Mouse (Mus musculus) midbrain, embryonic 14.5 days (tissue): Measurements from ENCODE around the gene Slc25a10. TPM values are rescaled to one million over a fixed set of nuclear protein-coding genes. Genes with fewer than 3 reads are reported as not detected.

Experiments used
- ATAC-seq: fragments of 200-750 bp; cut with Nextera tagmentation; 2 replicates; pipeline ENCODE4 v1.8.0; 2017; ENCODE audit warnings: moderate number of reproducible peaks, moderate library complexity; ENCODE audit not compliant: low FRiP score, low TSS enrichment
- DNase-seq: peaks from one replicate; pipeline ENCODE4 v3.0.0-alpha.2; 2015
- H3K27ac ChIP-seq: fragments of 300-500 bp; sonication (generic); replicated peaks from 2 replicates; pipeline ENCODE4 v1.5.1; 2014; ENCODE audit warnings: mild to moderate bottlenecking, low read depth, low read length, moderate library complexity
- H3K27me3 ChIP-seq: fragments of 300-500 bp; sonication (generic); 2 replicates; pipeline ENCODE4 v1.6.1; 2014; ENCODE audit warnings: low read length, control low read depth, mixed read lengths; ENCODE audit not compliant: control insufficient read depth, insufficient read depth
- H3K36me3 ChIP-seq: fragments of 300-500 bp; sonication (generic); 2 replicates; pipeline ENCODE4 v1.6.1; 2014; ENCODE audit warnings: low read length, control low read depth; ENCODE audit not compliant: control insufficient read depth, insufficient read depth
- H3K4me1 ChIP-seq: fragments of 300-500 bp; sonication (generic); 2 replicates; pipeline ENCODE4 v1.6.1; 2014; ENCODE audit warnings: mild to moderate bottlenecking, antibody characterized with exemption, low read length, control low read depth; ENCODE audit not compliant: control insufficient read depth, insufficient read depth
- H3K4me2 ChIP-seq: fragments of 300-500 bp; sonication (generic); 2 replicates; pipeline ENCODE4 v1.6.1; 2014; ENCODE audit warnings: mild to moderate bottlenecking, low read length, moderate library complexity
- H3K4me3 ChIP-seq: fragments of 300-500 bp; sonication (generic); replicated peaks from 2 replicates; pipeline ENCODE4 v1.5.1; 2014; ENCODE audit warnings: low read depth, low read length
- H3K9ac ChIP-seq: fragments of 300-500 bp; sonication (generic); replicated peaks from 2 replicates; pipeline ENCODE4 v1.6.1; 2014; ENCODE audit warnings: mild to moderate bottlenecking, low read length, moderate library complexity
- H3K9me3 ChIP-seq: fragments of 300-500 bp; sonication (generic); 2 replicates; pipeline ENCODE4 v1.6.1; 2016; ENCODE audit warnings: low read length, control low read depth, mixed read lengths; ENCODE audit not compliant: control insufficient read depth
- WGBS: fragments of 180-500 bp; shearing (Covaris S2); extraction: QIAGEN DNeasy Blood & Tissue Kit; methylation state at CpG from one replicate; pipeline ENCODE4 v1.1.7; 2014; 5-methylcytosine and 5-hydroxymethylcytosine counted together
- polyA plus RNA-seq: library from polyadenylated mRNA; unstranded; fragments of >200 nt; fragmentation: Nextera tagmentation; extraction: Ambion mirVana; gene quantifications from 2 replicates; pipeline ENCODE4 v1.2.1, GENCODE M21; 2014

Gene Slc25a10
- 23.6 and 28.4 TPM in 2 replicates for polyA plus RNA-seq

DNA sequence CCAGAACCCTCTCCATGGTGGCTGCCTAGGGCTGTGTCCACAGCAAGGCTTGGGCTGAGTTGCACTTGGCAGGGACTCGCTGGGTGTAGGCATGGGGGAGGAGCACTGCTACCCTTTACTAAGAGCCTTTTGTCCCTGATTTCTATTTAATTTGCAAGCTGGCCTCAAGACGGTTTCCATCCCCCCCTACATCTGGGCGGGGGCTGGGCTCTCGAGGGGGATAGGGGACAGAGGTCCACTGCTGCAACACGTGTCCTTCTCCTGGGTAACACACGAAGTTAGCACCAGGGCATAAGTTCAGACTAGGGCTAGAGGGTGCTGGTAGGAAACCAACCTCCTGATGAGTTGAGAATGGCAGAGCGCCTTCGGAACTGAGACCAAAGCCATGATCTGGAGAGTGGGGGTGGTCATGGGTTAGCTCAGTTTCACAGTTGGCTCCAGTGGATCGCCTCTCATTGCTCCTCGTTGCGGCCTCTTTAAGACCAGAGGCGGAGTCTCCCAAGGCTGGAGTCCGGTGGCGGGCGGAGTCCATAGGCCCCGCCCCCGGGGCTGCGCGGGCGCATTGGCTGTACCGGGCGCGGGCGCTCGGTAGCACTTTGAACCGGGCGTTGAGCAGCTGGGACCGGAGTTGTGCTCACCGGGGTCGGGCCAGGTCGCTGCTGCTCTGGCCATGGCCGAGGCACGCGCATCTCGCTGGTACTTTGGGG is at the start of gene Slc25a10:
Gene Slc25a10, plus strand, starts transcription at position 524 of the 707 bp plus-strand sequence.
- Histone ChIP-seq H3K4me2 (peak within 1 kb of the TSS; percentile 97), H3K9ac (peak within 1 kb of the TSS; percentile 75), H3K4me1 (peaks cover 17% of the 10 kb centered on the region), H3K27me3 (no peaks in the 10 kb centered on the region), H3K4me3 (peak within 1 kb of the TSS; percentile 87), H3K9me3 (no peaks in the 10 kb centered on the region), H3K36me3 (peaks cover 48% of the 10 kb centered on the region), H3K27ac (peak within 1 kb of the TSS; percentile 72)
- ATAC-seq (peak; percentile 83), DNase-seq (peak; percentile 94)
- WGBS: under 1% methylated on average over 35 of the region's 35 CpGs

DNA sequence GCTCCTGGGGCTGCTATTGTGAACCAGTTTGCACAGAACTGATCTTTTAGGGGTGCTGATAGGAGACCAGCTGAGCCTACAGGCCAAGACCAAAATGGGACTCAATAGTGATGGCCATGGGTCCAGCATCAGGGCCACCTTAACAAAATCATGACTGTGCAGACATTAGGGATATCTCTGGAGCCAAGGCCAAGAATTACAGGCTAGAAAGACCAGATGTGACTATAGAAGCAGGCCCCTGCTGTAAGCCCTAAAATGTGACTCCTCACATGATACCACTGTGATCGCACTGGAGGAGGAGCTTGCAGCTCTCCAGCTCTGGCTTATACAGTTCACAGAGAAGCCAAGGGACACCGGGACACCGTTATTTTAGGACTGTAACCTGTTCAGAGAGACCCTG is 49.3 kb upstream of the Slc25a10 start, which contains the start of gene Tspan10:
Gene Tspan10, plus strand, starts transcription at position 301 of the 400 bp plus-strand sequence.
- Histone ChIP-seq H3K36me3 (no peaks in the 10 kb centered on the region), H3K4me2 (no peak within 1 kb of the TSS), H3K27ac (no peak within 1 kb of the TSS), H3K4me1 (no peaks in the 10 kb centered on the region), H3K9ac (no peak within 1 kb of the TSS), H3K27me3 (no peaks in the 10 kb centered on the region), H3K9me3 (no peaks in the 10 kb centered on the region), H3K4me3 (no peak within 1 kb of the TSS)
- no peak for ATAC-seq
- WGBS: 95% methylated on average over 3 of the region's 3 CpGs
- DNase-seq: no peak

DNA sequence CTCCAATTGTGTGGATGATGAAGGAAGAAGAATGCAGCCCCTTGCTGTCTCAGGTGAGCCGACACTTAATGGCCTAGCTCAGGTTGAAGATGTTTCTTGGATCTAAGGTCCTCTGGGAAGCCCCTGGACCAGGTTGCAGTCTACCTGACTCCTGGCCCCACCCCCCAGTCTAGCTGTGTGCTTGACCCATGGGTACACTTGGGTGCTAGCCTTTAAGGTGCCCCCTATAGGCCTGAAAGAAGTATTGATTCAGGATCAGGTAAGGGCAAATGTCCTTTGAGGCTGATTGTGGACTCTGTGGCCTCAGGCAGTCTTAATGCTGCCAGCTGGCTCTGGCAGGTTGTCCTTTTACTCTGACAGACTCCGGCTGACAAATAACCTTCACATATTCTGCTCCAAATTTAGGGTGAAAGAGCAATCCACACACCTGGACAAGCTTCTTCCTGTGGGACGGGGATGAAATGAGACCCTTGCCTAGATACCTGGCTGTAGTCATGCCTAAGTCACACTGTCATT is 48.8 kb upstream of the Slc25a10 start:
- Histone ChIP-seq H3K4me2 (no peak overlapping the region), H3K4me3 (no peak overlapping the region), H3K36me3 (no peaks in the 10 kb centered on the region), H3K4me1 (no peaks in the 10 kb centered on the region), H3K9me3 (no peaks in the 10 kb centered on the region), H3K27me3 (no peaks in the 10 kb centered on the region), H3K27ac (no peak overlapping the region), H3K9ac (no peak overlapping the region)
- WGBS: 91% methylated on average over 3 of the region's 3 CpGs
- ATAC-seq: no peak
- no peak for DNase-seq

DNA sequence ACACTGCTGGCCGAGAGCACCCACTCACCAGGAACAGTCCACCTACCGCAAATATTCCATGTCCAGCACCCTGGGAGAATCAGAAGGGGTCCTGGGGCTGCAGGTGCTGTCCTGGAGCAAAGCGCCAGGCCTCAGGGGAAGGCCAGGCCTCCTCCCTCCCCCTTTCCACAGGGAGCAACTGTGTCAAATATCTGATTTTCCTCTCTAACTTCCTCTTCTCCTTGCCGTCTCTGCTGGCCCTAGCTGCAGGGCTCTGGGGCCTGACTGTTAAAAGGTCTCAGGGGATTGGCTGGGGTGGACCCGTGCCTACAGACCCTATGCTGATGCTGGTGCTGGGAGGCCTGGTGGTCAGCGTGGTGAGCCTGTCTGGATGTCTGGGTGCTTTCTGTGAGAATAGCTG is 47.5 kb upstream of the Slc25a10 start:
- H3K9me3 ChIP-seq: no peaks in the 10 kb centered on the region
- H3K27ac ChIP-seq: no peak overlapping the region
- ATAC-seq: no peak
- no peak overlapping the region for H3K4me3 ChIP-seq
- H3K4me1 ChIP-seq: no peaks in the 10 kb centered on the region
- H3K4me2 ChIP-seq: no peak overlapping the region
- WGBS: 70% methylated on average over 6 of the region's 6 CpGs
- DNase-seq: no peak
- H3K9ac ChIP-seq: no peak overlapping the region
- no peaks in the 10 kb centered on the region for H3K36me3 ChIP-seq
- H3K27me3 ChIP-seq: no peaks in the 10 kb centered on the region

DNA sequence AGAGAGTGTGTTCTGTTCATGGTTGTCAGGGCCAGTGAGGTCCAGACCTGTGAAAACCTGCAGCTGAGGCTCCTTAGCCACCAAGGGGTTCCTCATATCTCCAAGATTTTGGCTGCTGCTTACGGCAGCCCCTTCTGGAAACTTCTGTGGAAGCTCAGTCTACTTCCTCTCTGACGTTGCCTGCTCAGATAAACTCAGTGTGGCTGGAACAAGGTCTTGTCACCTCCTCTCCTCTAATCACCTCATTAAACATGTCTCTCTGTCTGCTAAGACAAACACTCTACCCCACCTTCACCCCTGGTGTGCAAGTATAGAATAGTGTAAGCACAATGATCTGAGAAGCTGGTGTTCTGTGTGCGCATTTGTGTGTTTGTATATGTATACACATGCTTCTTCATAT is 46.2 kb upstream of the Slc25a10 start:
- Histone ChIP-seq H3K4me2 (no peak overlapping the region), H3K36me3 (no peaks in the 10 kb centered on the region), H3K9me3 (no peaks in the 10 kb centered on the region), H3K27me3 (no peaks in the 10 kb centered on the region), H3K27ac (no peak overlapping the region), H3K9ac (no peak overlapping the region), H3K4me1 (no peaks in the 10 kb centered on the region), H3K4me3 (no peak overlapping the region)
- WGBS: 83% methylated on average over 3 of the region's 3 CpGs
- DNase-seq (no peak), ATAC-seq (no peak)

DNA sequence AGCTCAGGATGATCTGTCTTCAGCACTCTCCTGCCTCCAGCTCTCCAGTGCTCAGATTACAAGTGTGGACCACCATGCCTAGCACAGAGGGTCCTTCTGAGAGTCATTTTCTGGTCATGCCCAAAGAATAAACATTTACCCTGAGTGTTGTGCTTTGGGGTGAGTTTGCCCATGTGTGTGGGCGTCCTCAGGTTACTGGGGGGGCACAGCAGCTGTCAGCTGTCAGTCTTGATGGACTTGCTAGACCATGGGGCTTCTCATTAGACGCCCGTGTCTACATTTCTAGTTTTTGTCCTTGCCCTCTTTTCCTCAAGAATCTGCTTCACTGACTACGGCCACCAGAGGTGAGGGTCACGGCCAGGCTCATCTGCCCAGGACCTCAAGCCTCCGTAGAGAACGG is 44.5 kb upstream of the Slc25a10 start:
- DNase-seq: no peak
- no peaks in the 10 kb centered on the region for H3K4me1 ChIP-seq
- no peak overlapping the region for H3K4me2 ChIP-seq
- WGBS: 85% methylated on average over 7 of the region's 7 CpGs
- H3K9ac ChIP-seq: no peak overlapping the region
- ATAC-seq: no peak
- H3K27me3 ChIP-seq: no peaks in the 10 kb centered on the region
- no peaks in the 10 kb centered on the region for H3K36me3 ChIP-seq
- H3K27ac ChIP-seq: no peak overlapping the region
- H3K4me3 ChIP-seq: no peak overlapping the region
- H3K9me3 ChIP-seq: no peaks in the 10 kb centered on the region

DNA sequence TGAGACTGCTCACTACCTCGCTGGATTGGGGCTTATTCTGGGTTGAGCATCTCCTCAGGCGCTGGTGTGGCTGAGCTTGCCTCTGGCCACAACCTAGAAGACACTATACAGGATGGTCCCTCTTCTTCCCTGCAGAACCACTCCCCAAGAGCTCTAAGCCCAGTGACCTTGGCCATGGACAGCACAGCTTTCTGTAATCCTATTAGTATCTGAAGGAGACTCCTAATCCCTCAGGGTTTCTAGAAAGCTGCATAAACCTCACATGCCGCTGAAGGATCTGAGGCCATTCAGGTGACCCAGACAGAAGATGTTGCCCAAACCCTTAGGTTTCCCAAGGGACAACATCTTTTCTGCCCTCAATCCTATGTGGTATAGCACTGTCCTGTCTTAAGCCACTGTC is 39.4 kb upstream of the Slc25a10 start:
- Histone ChIP-seq H3K4me2 (no peak overlapping the region), H3K4me3 (no peak overlapping the region)
- ATAC-seq: no peak

DNA sequence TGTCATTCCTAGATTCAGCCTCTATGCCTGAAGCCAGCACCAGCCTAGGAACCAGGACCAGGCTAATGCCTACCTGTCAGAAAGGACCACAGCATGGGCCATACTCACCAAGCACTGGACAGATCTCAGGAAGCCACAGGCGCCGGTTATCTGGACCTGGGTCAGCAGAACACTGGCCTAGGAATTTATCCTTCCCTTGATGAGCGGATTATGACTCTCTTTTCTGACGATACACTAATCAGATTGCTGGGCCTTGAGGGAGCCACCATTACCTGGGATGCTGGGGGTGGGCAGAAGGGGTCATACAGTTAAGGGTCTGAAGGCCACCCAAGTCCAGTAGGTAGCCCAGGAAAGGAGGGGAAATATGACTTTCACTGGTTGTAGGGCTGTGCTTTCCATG is 38.3 kb upstream of the Slc25a10 start, which contains the start of gene Pde6g:
Gene Pde6g, minus strand, starts transcription at position 195 of the 400 bp plus-strand sequence.
- Histone ChIP-seq H3K27ac (no peak within 1 kb of the TSS), H3K27me3 (no peaks in the 10 kb centered on the region), H3K4me1 (peaks cover 8% of the 10 kb centered on the region), H3K36me3 (no peaks in the 10 kb centered on the region), H3K9ac (no peak within 1 kb of the TSS; the same call in 1 of the 2 replicates), H3K4me3 (no peak within 1 kb of the TSS), H3K9me3 (no peaks in the 10 kb centered on the region), H3K4me2 (no peak within 1 kb of the TSS)
- 88% methylated on average over 4 of the region's 4 CpGs for WGBS
- DNase-seq: no peak
- no peak for ATAC-seq

More for the DNA sequence above, 39.4 kb upstream of the Slc25a10 start:
- Histone ChIP-seq H3K27ac (no peak overlapping the region), H3K9ac (no peak overlapping the region; the same call in 1 of the 2 replicates), H3K4me1 (peaks cover 6% of the 10 kb centered on the region; the same call in 1 of the 2 replicates), H3K9me3 (no peaks in the 10 kb centered on the region), H3K36me3 (no peaks in the 10 kb centered on the region), H3K27me3 (no peaks in the 10 kb centered on the region)
- 56% methylated on average over 3 of the region's 3 CpGs for WGBS
- DNase-seq: no peak

DNA sequence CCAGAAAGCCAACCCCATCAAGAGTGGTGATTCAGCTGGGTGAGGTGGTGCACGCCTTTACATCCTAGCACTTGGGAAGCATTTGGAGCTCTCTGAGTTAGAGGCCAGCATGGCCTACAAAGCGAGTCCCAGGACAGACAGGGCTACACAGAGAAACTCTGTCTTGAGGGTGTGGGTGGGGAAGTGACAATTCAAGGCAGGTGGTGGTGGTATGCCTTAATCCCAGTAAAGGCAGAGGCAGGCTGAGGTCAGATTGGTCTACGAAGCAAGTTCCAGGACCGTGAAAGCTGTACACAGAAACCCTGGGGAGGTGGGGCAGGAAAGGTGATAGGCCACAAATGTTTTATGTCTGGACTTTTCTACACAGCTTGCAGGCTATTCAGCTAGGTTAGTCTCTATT is 36.7 kb upstream of the Slc25a10 start:
- Histone ChIP-seq H3K4me2 (no peak overlapping the region), H3K4me3 (no peak overlapping the region), H3K27ac (no peak overlapping the region), H3K9me3 (no peaks in the 10 kb centered on the region), H3K36me3 (peaks cover under 1% of the 10 kb centered on the region; the same call in 1 of the 2 replicates), H3K9ac (no peak overlapping the region), H3K4me1 (peaks cover 17% of the 10 kb centered on the region), H3K27me3 (no peaks in the 10 kb centered on the region)
- DNase-seq (no peak), ATAC-seq (no peak)
- WGBS: 95% methylated on average over 4 of the region's 4 CpGs
